Mouse (Mus musculus) G1E (cell line): ENCODE data around the gene Chil1.

Experiments used
- CTCF ChIP-seq: IDR thresholded peaks from 2 replicates; pipeline ENCODE4 v1.5.1; 2012; ENCODE audit warnings: low read depth, low read length, inconsistent platforms, mixed read lengths
- GATA1 ChIP-seq: IDR thresholded peaks from 2 replicates; pipeline ENCODE4 v1.6.1; 2012; ENCODE audit warnings: borderline replicate concordance, low read length, inconsistent platforms, mixed read lengths
- GATA2 ChIP-seq: IDR thresholded peaks from 2 replicates; pipeline ENCODE4 v1.6.1; 2012; ENCODE audit warnings: low read depth, low read length, inconsistent platforms, borderline replicate concordance
- POLR2AphosphoS5 ChIP-seq: IDR thresholded peaks from 2 replicates; pipeline ENCODE4 v1.6.1; 2012; ENCODE audit warnings: low read depth, low read length, inconsistent platforms; ENCODE audit not compliant: insufficient replicate concordance
- TAL1 ChIP-seq: conservative IDR thresholded peaks from 2 replicates; pipeline ENCODE4 v1.6.1; 2012; ENCODE audit warnings: low read depth, low read length, inconsistent platforms, mixed read lengths

GRCm38 (mm10) chr1:134234455-134235390, 52.7 kb downstream of the Chil1 start:
- TF ChIP-seq GATA1: no peak
- TF ChIP-seq CTCF: no peak
- no peak for TF ChIP-seq POLR2AphosphoS5
- no peak for TF ChIP-seq TAL1
- TF ChIP-seq GATA2: no peak
